Mouse (Mus musculus): Measurements from ENCODE around the gene Gm13279. TPM values are rescaled to one million over a fixed set of nuclear protein-coding genes. Genes with fewer than 3 reads are reported as not detected.

Gm13279 gene
- not detected in 2 replicates for polyA plus RNA-seq (2012; rRNA removed)

DNA sequence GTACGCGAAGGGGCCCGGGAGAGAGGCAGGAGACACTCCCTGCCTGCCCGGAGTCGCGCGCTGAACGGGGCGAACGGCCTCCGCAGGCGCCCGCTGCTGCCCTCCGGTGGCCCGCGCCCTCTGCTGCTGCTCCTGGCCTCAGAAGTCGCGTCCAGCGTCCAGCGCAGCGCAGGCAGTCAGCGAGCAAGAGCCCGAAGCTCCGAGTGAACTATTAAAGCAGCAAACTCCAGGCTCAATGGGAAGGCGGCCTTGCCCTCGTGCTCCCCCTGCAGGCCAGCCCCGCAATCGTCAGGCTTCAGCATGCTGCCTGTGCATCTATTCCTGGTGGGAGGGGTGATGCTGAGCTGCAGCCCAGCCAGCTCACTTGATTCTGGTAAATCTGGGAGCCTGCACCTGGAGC is at the start of gene Gm13279:
Gene Gm13279, plus strand, starts transcription at position 301 of the 400 bp plus-strand sequence.

DNA sequence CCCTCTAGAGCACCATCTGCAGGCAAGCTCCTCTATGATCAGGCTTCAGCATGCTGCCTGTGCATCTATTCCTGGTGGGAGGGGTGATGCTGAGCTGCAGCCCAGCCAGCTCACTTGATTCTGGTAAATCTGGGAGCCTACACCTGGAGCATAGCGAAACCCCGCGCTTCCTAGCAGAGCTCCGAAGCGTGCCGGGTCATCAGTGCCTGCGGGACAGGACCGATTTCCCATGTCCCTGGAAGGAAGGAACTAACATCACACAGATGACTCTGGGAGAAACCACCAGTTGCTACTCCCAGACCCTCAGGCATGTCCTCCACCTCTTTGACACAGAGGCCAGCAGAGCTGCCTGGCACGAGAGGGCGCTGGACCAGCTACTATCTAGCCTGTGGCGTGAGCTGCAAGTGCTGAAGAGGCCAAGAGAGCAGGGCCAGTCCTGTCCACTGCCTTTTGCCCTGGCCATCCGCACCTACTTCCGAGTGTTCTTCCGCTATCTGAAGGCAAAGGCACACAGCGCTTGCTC is 42.3 kb upstream of the Gm13279 start, which contains the start of gene Gm13271:
Gene Gm13271, plus strand, starts transcription at position 51 of the 523 bp plus-strand sequence.

DNA sequence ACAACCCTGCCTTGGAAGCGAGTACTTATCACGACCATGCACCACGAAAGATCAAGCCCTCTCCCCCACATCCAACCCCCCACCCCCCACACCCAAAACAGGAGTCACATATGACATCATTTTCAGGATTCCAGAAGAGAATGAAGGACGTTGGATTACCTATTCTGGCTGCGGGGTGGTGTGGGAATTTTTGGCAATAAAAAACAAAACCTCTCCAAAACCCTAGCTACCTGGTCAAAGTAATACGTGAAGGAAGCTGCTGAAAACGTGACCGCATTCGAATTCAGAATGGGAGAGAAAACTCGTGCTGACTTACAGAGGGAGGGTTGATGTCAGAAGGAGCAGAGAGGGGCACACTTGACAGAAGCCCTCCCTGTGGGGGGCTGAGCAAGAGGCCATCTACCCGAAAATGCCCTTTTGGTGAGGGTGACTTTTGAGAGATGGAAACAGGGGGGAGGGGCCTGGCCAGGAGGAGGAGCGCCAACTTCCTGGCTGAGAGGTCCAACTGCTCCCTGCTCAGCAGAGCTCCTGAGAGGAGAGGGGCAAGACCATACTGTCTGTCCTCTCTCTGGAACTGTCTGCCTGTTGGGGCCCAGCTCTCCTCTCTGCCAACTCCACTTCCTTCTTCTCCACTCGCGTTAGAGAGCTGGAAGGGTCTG is 37.5 kb upstream of the Gm13279 start, which contains the start of gene Gm13283:
Gene Gm13283, plus strand, starts transcription at position 510 of the 659 bp plus-strand sequence.

DNA sequence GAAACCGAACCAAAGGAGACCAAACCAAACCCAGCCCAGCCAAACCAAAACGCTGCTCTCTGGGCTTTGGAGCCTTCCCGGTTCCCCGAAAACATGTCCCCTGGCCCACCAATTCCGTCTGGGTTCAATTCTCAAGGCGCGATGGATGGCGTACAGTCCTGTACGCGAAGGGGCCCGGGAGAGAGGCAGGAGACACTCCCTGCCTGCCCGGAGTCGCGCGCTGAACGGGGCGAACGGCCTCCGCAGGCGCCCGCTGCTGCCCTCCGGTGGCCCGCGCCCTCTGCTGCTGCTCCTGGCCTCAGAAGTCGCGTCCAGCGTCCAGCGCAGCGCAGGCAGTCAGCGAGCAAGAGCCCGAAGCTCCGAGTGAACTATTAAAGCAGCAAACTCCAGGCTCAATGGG is 23.7 kb upstream of the Gm13279 start, which contains the start of gene Gm13290:
Gene Gm13290, plus strand, starts transcription at position 301 of the 400 bp plus-strand sequence.

DNA sequence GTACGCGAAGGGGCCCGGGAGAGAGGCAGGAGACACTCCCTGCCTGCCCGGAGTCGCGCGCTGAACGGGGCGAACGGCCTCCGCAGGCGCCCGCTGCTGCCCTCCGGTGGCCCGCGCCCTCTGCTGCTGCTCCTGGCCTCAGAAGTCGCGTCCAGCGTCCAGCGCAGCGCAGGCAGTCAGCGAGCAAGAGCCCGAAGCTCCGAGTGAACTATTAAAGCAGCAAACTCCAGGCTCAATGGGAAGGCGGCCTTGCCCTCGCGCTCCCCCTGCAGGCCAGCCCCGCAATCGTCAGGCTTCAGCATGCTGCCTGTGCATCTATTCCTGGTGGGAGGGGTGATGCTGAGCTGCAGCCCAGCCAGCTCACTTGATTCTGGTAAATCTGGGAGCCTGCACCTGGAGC is 20.6 kb upstream of the Gm13279 start, which contains the start of gene Gm13289:
Gene Gm13289, plus strand, starts transcription at position 301 of the 400 bp plus-strand sequence.

DNA sequence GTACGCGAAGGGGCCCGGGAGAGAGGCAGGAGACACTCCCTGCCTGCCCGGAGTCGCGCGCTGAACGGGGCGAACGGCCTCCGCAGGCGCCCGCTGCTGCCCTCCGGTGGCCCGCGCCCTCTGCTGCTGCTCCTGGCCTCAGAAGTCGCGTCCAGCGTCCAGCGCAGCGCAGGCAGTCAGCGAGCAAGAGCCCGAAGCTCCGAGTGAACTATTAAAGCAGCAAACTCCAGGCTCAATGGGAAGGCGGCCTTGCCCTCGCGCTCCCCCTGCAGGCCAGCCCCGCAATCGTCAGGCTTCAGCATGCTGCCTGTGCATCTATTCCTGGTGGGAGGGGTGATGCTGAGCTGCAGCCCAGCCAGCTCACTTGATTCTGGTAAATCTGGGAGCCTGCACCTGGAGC is 17.6 kb upstream of the Gm13279 start, which contains the start of gene Gm13272:
Gene Gm13272, plus strand, starts transcription at position 301 of the 400 bp plus-strand sequence.

DNA sequence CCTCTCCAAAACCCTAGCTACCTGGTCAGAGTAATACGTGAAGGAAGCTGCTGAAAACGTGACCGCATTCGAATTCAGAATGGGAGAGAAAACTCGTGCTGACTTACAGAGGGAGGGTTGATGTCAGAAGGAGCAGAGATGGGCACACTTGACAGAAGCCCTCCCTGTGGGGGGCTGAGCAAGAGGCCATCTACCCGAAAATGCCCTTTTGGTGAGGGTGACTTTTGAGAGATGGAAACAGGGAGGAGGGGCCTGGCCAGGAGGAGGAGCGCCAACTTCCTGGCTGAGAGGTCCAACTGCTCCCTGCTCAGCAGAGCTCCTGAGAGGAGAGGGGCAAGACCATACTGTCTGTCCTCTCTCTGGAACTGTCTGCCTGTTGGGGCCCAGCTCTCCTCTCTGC is 15.4 kb upstream of the Gm13279 start, which contains the start of gene Ifnz:
Gene Ifnz, plus strand, starts transcription at position 301 of the 400 bp plus-strand sequence.

DNA sequence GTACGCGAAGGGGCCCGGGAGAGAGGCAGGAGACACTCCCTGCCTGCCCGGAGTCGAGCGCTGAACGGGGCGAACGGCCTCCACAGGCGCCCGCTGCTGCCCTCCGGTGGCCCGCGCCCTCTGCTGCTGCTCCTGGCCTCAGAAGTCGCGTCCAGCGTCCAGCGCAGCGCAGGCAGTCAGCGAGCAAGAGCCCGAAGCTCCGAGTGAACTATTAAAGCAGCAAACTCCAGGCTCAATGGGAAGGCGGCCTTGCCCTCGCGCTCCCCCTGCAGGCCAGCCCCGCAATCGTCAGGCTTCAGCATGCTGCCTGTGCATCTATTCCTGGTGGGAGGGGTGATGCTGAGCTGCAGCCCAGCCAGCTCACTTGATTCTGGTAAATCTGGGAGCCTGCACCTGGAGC is 11.8 kb upstream of the Gm13279 start, which contains the start of gene Gm13276:
Gene Gm13276, plus strand, starts transcription at position 301 of the 400 bp plus-strand sequence.

DNA sequence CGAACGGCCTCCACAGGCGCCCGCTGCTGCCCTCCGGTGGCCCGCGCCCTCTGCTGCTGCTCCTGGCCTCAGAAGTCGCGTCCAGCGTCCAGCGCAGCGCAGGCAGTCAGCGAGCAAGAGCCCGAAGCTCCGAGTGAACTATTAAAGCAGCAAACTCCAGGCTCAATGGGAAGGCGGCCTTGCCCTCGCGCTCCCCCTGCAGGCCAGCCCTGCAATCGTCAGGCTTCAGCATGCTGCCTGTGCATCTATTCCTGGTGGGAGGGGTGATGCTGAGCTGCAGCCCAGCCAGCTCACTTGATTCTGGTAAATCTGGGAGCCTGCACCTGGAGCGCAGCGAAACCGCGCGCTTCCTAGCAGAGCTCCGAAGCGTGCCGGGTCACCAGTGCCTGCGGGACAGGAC is 8.8 kb upstream of the Gm13279 start, which contains the start of gene Gm13277:
Gene Gm13277, plus strand, starts transcription at position 231 of the 400 bp plus-strand sequence.

DNA sequence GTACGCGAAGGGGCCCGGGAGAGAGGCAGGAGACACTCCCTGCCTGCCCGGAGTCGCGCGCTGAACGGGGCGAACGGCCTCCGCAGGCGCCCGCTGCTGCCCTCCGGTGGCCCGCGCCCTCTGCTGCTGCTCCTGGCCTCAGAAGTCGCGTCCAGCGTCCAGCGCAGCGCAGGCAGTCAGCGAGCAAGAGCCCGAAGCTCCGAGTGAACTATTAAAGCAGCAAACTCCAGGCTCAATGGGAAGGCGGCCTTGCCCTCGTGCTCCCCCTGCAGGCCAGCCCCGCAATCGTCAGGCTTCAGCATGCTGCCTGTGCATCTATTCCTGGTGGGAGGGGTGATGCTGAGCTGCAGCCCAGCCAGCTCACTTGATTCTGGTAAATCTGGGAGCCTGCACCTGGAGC is 5.9 kb upstream of the Gm13279 start, which contains the start of gene Gm13278:
Gene Gm13278, plus strand, starts transcription at position 301 of the 400 bp plus-strand sequence.

DNA sequence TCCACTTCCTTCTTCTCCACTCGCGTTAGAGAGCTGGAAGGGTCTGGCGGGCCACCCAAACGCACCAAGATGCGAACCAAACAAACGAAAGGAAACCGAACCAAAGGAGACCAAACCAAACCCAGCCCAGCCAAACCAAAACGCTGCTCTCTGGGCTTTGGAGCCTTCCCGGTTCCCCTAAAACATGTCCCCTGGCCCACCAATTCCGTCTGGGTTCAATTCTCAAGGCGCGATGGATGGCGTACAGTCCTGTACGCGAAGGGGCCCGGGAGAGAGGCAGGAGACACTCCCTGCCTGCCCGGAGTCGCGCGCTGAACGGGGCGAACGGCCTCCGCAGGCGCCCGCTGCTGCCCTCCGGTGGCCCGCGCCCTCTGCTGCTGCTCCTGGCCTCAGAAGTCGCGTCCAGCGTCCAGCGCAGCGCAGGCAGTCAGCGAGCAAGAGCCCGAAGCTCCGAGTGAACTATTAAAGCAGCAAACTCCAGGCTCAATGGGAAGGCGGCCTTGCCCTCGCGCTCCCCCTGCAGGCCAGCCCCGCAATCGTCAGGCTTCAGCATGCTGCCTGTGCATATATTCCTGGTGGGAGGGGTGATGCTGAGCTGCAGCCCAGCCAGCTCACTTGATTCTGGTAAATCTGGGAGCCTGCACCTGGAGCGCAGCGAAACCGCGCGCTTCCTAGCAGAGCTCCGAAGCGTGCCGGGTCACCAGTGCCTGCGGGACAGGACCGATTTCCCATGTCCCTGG is 3.1 kb upstream of the Gm13279 start, which contains the start of gene Gm13275:
Gene Gm13275, plus strand, starts transcription at position 552 of the 740 bp plus-strand sequence.

DNA sequence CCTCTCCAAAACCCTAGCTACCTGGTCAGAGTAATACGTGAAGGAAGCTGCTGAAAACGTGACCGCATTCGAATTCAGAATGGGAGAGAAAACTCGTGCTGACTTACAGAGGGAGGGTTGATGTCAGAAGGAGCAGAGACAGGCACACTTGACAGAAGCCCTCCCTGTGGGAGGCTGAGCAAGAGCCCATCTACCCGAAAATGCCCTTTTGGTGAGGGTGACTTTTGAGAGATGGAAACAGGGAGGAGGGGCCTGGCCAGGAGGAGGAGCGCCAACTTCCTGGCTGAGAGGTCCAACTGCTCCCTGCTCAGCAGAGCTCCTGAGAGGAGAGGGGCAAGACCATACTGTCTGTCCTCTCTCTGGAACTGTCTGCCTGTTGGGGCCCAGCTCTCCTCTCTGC is 2.2 kb downstream of the Gm13279 start, which contains the start of gene Gm13285:
Gene Gm13285, plus strand, starts transcription at position 301 of the 400 bp plus-strand sequence.

DNA sequence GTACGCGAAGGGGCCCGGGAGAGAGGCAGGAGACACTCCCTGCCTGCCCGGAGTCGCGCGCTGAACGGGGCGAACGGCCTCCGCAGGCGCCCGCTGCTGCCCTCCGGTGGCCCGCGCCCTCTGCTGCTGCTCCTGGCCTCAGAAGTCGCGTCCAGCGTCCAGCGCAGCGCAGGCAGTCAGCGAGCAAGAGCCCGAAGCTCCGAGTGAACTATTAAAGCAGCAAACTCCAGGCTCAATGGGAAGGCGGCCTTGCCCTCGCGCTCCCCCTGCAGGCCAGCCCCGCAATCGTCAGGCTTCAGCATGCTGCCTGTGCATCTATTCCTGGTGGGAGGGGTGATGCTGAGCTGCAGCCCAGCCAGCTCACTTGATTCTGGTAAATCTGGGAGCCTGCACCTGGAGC is 5.8 kb downstream of the Gm13279 start, which contains the start of gene Gm13287:
Gene Gm13287, plus strand, starts transcription at position 301 of the 400 bp plus-strand sequence.

DNA sequence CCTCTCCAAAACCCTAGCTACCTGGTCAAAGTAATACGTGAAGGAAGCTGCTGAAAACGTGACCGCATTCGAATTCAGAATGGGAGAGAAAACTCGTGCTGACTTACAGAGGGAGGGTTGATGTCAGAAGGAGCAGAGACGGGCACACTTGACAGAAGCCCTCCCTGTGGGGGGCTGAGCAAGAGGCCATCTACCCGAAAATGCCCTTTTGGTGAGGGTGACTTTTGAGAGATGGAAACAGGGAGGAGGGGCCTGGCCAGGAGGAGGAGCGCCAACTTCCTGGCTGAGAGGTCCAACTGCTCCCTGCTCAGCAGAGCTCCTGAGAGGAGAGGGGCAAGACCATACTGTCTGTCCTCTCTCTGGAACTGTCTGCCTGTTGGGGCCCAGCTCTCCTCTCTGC is 8.0 kb downstream of the Gm13279 start, which contains the start of gene Gm13288:
Gene Gm13288, plus strand, starts transcription at position 301 of the 400 bp plus-strand sequence.

DNA sequence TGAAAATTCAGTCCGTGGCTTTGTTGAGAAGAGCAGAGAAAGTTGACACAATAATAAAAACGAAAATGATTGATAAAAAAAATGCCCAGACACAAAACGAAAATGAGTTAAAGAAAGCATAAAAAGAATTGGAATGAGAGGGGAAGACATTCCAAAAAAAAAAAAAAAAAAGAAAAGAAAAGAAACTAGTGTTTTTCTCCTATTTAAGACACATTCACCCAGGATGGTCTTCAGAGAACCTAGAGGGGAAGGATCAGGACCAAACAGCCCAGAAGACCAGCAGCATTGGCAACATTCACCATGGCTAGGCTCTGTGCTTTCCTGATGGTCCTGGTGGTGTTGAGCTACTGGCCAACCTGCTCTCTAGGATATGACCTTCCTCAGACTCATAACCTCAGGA is 18.7 kb downstream of the Gm13279 start, which contains the start of gene Ifna7:
Gene Ifna7, plus strand, starts transcription at position 301 of the 400 bp plus-strand sequence.

DNA sequence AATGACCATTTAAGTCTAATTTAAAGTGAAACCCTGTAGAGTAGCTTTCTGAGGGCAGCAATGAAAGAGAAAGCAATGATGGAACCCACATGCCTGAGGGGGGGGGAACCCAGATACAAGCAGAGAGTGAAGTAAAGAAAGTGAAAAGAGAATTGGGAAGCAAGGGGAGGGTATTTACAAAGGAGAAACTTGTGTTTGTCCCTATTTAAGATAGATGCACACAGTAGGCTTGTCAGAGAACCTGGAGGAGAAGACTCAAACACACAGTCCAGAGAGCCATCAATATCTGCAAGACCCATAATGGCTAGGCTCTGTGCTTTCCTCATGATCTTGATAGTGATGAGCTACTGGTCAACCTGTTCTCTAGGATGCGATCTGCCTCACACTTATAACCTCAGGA is 22.5 kb downstream of the Gm13279 start, which contains the start of gene Ifna11:
Gene Ifna11, plus strand, starts transcription at position 301 of the 400 bp plus-strand sequence.

DNA sequence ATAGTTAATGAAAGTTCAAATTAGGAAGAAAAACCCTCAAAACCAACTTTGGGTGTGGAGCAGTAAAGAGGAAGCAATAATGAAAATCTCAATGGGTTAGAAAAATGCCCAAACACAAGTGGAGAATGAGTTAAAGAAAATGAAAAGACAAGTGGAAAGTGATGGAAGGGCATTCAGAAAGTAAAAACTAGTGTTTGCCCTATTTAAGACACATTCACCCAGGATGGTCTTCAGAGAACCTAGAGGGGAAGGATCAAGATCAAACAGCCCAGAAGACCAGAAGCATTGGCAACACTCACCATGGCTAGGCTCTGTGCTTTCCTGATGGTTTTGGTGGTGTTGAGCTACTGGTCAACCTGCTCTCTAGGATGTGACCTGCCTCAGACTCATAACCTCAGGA is 29.9 kb downstream of the Gm13279 start, which contains the start of gene Ifna6:
Gene Ifna6, plus strand, starts transcription at position 301 of the 400 bp plus-strand sequence.

DNA sequence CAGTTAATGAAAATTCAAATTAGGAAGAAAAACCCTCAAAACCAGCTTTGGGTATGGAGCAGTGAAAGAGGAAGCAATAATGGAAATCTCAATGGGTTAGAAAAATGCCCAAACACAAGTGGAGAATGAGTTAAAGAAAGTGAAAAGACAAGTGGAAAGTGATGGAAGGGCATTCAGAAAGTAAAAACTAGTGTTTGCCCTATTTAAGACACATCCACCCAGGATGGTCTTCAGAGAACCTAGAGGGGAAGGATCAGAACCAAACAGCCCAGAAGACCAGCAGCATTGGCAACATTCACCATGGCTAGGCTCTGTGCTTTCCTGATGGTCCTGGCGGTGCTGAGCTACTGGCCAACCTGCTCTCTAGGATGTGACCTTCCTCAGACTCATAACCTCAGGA is 38.0 kb downstream of the Gm13279 start, which contains the start of gene Ifna5:
Gene Ifna5, plus strand, starts transcription at position 301 of the 400 bp plus-strand sequence.

DNA sequence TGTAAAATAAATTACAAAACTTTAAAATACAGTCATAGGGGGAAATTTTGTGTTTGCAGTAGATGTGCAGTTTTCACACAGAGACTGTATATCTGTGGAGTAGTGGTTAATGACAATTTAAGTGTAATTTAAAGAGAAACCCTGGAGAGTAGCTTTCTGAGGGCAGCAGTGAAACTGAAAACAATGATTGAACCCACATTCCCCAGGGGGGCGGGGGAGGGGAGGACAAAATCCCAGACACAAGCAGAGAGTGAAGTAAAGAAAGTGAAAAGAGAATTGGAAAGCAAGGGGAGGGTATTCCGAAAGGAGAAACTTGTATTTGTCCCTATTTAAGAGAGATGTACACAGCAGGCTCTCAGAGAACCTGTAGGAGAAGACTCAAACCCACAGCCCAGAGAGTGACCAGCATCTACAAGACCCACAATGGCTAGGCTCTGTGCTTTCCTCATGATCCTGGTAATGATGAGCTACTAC is 44.3 kb downstream of the Gm13279 start, which contains the start of gene Ifna4:
Gene Ifna4, plus strand, starts transcription at position 424 of the 474 bp plus-strand sequence.

